Mouse (Mus musculus) olfactory bulb, adult 2 months (tissue): ENCODE measurements around the gene Ddah2. TPM values are rescaled to one million over a fixed set of nuclear protein-coding genes. Genes with fewer than 3 reads are reported as not detected.

Source experiments
- H3K27ac ChIP-seq: fragments of 200-500 bp; 2 replicates; pipeline ENCODE4 v1.5.1; 2012; ENCODE audit warnings: low read depth, low read length; ENCODE audit not compliant: insufficient read depth
- H3K4me1 ChIP-seq: fragments of 200-500 bp; 2 replicates; pipeline ENCODE4 v1.6.1; 2012; ENCODE audit warnings: low read length; ENCODE audit not compliant: control insufficient read depth, insufficient read depth
- H3K4me3 ChIP-seq: fragments of 200-500 bp; 2 replicates; pipeline ENCODE4 v1.5.1; 2012; ENCODE audit warnings: mild to moderate bottlenecking, low read depth, low read length, moderate library complexity; ENCODE audit not compliant: insufficient read depth
- CTCF ChIP-seq: fragments of 200-500 bp; IDR thresholded peaks from 2 replicates; pipeline ENCODE4 v1.5.1; 2012; ENCODE audit warnings: low read depth, mild to moderate bottlenecking, low read length, moderate library complexity; ENCODE audit not compliant: insufficient read depth
- POLR2A ChIP-seq: fragments of 200-500 bp; IDR thresholded peaks from 2 replicates; pipeline ENCODE4 v1.6.1; 2012; ENCODE audit warnings: mild to moderate bottlenecking, low read depth, low read length, moderate library complexity; ENCODE audit not compliant: insufficient read depth
- WGBS: fragments of 180-500 bp; shearing (Covaris S2); methylation state at CpG from one replicate; pipeline ENCODE4 v1.1.7; 2018; 5-methylcytosine and 5-hydroxymethylcytosine counted together
- polyA plus RNA-seq: library from polyadenylated mRNA; stranded (reverse); fragments of >200 nt; gene quantifications from 2 replicates; pipeline ENCODE4 v1.2.4, GENCODE M21; 2012; ENCODE audit warnings: low replicate concordance; ENCODE audit not compliant: missing spikeins, insufficient read depth, insufficient read length

Ddah2 gene
- polyA plus RNA-seq, 1 experiment: not detected

- H3K4me1 ChIP-seq: peaks cover 14% of the 10 kb centered on the region
- TF ChIP-seq CTCF: no peak
- no peak for TF ChIP-seq POLR2A
- WGBS: 85% methylated on average over 3 of the region's 3 CpGs
Measured at GRCm38 (mm10) chr17:35018171-35018570, 40.7 kb upstream of the Ddah2 start.

GRCm38 (mm10) chr17:35019894-35020293, 38.9 kb upstream of the Ddah2 start:
- H3K27ac ChIP-seq: no peak overlapping the region
- no peak for TF ChIP-seq CTCF
- TF ChIP-seq POLR2A: no peak
- H3K4me1 ChIP-seq: peaks cover 14% of the 10 kb centered on the region
- H3K4me3 ChIP-seq: no peak overlapping the region
- 84% methylated on average over 11 of the region's 11 CpGs for WGBS

More at GRCm38 (mm10) chr17:35018171-35018570, 40.7 kb upstream of the Ddah2 start:
- no peak overlapping the region for H3K27ac ChIP-seq
- no peak overlapping the region for H3K4me3 ChIP-seq

GRCm38 (mm10) chr17:35020551-35020950, 38.3 kb upstream of the Ddah2 start:
- Histone ChIP-seq H3K27ac (no peak overlapping the region), H3K4me1 (peaks cover 16% of the 10 kb centered on the region), H3K4me3 (no peak overlapping the region)
- WGBS: 90% methylated on average over 8 of the region's 8 CpGs
- no peak for TF ChIP-seq POLR2A
- no peak for TF ChIP-seq CTCF

GRCm38 (mm10) chr17:35021163-35021808, 37.5 kb upstream of the Ddah2 start:
- Histone ChIP-seq H3K4me1 (peaks cover 16% of the 10 kb centered on the region), H3K27ac (peak overlapping the region; percentile 61), H3K4me3 (peak overlapping the region; percentile 31)
- 8% methylated on average over 17 of the region's 17 CpGs for WGBS
- no peak for TF ChIP-seq POLR2A
- TF ChIP-seq CTCF: peak; percentile 95

- peak overlapping the region; percentile 61; the same call in 1 of the 2 replicates for H3K27ac ChIP-seq
- 39% methylated on average over 6 of the region's 6 CpGs for WGBS
- no peak overlapping the region for H3K4me3 ChIP-seq
- TF ChIP-seq POLR2A (no peak), CTCF (no peak)
- H3K4me1 ChIP-seq: peaks cover 13% of the 10 kb centered on the region
Measured at GRCm38 (mm10) chr17:35021842-35022477, 36.9 kb upstream of the Ddah2 start.

- no peak overlapping the region for H3K4me3 ChIP-seq
- peaks cover 13% of the 10 kb centered on the region for H3K4me1 ChIP-seq
- no peak for TF ChIP-seq CTCF
- no peak for TF ChIP-seq POLR2A
- no peak overlapping the region for H3K27ac ChIP-seq
- WGBS: 97% methylated on average over 8 of the region's 8 CpGs
Measured at GRCm38 (mm10) chr17:35022541-35023060, 36.2 kb upstream of the Ddah2 start.

- 92% methylated on average over 5 of the region's 5 CpGs for WGBS
- no peak overlapping the region for H3K4me3 ChIP-seq
Measured at GRCm38 (mm10) chr17:35023221-35023620, 35.6 kb upstream of the Ddah2 start.

GRCm38 (mm10) chr17:35023756-35024155, 35.1 kb upstream of the Ddah2 start:
- no peak overlapping the region for H3K4me3 ChIP-seq
- peaks cover 13% of the 10 kb centered on the region for H3K4me1 ChIP-seq
- TF ChIP-seq CTCF (no peak), POLR2A (no peak)
- 88% methylated on average over 4 of the region's 4 CpGs for WGBS
- no peak overlapping the region for H3K27ac ChIP-seq

More at GRCm38 (mm10) chr17:35023221-35023620, 35.6 kb upstream of the Ddah2 start:
- TF ChIP-seq POLR2A (no peak), CTCF (no peak)
- Histone ChIP-seq H3K4me1 (peaks cover 13% of the 10 kb centered on the region), H3K27ac (no peak overlapping the region)

GRCm38 (mm10) chr17:35024261-35024660, 34.6 kb upstream of the Ddah2 start:
- TF ChIP-seq POLR2A (no peak), CTCF (no peak)
- Histone ChIP-seq H3K4me3 (no peak overlapping the region), H3K27ac (no peak overlapping the region), H3K4me1 (peaks cover 13% of the 10 kb centered on the region)
- 75% methylated on average over 13 of the region's 13 CpGs for WGBS
